Mouse (Mus musculus) left cerebral cortex, adult 8-10 months (tissue): ENCODE measurements around the gene Sf1. TPM values are rescaled to one million over a fixed set of nuclear protein-coding genes. Genes with fewer than 3 reads are reported as not detected.

Experiments used
- DNase-seq, 2 experiments: peaks; one replicate each; pipeline ENCODE4 v3.0.0; 2022; ENCODE audit warnings: low spot score in 2 of 2
- total RNA-seq, 4 experiments: library from RNA; stranded (reverse); gene quantifications; 2 replicates each; pipeline ENCODE4 v1.2.4; 2022

The Sf1 gene
- total RNA-seq, 4 experiments from 2014 or later, result 164 to 203 (median 187) TPM

DNA sequence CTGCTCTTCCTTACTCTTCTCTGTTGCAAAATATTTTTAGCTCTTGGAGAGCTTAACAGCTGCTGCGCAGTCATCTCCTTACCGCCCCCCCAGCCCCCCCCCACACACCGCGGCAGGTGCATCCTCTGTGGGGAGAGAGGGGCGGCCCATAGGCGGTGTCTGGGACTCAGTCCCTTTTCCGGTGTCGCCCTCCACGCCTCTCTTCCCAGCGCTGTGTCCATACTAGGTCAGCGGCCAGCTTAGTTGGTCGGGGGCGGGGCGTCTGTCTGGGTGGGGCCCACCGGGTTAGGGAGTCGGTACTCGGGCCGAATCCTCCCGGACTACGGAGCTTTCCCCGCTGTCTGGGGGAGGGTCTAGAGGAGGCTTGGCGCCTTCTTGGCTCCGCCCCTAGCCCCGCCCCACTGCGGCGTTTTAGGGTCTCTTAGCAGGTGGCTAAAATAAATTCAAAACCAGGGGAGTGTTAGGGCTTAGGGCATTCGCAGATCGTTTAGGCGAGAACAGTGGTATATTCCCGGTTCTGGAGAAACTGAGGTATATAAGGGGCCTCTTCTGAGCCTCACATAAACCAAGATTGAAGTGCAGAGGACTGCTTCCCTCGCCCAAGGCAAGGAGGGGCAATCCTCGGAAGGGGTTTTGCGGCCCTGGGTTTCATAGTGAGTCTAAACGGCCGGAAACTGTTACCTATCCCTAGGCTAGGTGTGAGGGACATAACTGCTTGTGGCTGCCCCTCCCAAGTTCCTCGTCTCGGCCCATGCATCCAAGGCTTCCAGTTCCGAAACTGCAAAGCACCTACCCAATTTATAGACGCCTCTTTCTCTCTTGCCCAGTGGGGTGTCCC lies 35.2 kb downstream of the Sf1 start:
- DNase-seq, result no peak

- no peak for DNase-seq
Observed at GRCm38 (mm10) chr19:6399285-6400095, 36.0 kb downstream of the Sf1 start, which contains the start of gene Rasgrp2. Gene Rasgrp2, plus strand, starts transcription at chr19:6399340.

- no peak for DNase-seq
Observed at GRCm38 (mm10) chr19:6400096-6401086, 36.9 kb downstream of the Sf1 start.

- peak in 1 of 2 experiments; percentile 59 for DNase-seq
Observed at GRCm38 (mm10) chr19:6401131-6401815, 37.8 kb downstream of the Sf1 start.

GRCm38 (mm10) chr19:6401951-6402350 lies 38.5 kb downstream of the Sf1 start:
- no peak for DNase-seq

GRCm38 (mm10) chr19:6403869-6404268 lies 40.4 kb downstream of the Sf1 start:
- DNase-seq, result no peak

DNA sequence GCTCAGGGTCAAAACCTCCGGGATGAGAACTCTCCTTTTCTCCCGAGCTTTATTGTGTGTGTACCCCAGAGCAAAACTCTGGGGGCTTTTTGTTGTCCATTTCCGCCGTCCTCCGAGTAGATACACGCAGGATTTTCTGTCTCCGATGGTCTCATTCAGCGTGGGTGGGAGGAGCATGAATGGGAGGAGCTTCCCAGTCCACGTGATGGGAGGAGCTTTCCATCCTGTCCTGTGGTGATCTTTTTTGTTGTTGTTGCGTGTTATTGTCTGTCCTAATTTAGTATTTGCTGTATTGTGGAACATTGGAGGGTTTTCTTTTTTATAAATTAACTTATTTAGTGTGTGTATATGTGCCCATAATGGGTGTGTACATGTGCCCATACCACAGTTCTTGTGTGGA lies 41.9 kb downstream of the Sf1 start:
- DNase-seq, result no peak

GRCm38 (mm10) chr19:6407109-6407508 lies 43.6 kb downstream of the Sf1 start:
- no peak for DNase-seq

DNA sequence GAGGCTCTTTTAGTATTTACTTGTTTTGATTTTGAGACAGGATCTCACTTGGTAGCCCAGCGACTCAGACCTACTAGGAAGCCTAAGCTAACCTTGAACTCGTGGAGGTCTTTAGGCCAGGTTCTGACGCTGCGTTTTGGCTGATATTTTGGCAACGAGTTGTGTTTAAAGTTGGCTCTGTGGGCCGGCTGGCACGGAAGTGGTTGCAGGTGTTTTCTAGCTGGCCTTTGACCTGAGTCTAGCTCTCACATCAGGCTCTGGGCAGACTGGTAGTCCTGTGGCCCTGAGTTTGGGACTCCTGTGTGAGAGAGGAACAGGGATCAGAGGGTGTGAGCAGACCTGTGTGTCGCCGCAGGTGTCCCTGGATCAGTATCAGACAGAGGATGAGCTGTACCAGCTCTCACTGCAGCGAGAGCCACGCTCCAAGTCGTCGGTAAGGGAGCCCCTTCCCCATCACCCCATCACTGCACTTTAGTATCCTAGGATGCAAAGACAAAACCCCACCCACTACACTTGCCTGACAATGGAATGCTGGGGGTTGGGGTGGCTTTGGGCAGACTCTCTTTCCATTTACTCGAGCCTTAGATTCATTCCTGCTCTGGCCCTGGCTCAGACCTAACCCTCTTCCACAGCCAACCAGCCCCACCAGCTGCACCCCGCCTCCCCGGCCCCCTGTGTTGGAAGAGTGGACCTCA lies 44.5 kb downstream of the Sf1 start:
- DNase-seq, result no peak

DNA sequence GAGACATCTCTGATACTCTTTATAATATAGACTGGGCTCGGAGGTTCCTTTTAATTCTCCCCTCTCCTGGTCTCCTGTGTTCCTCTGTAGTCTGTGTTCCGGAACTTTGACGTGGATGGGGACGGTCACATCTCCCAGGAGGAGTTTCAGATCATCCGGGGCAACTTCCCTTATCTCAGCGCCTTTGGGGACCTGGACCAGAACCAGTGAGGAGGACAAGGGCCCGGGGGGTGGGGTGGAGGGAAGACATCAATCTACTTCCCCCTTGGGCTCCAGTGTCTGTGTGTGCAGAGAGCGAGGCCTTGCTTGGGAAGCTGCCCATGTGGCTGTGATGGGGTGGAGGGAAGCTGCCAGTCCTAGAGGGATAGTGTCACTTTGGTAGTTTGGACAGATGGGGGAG lies 45.3 kb downstream of the Sf1 start:
- no peak for DNase-seq

DNA sequence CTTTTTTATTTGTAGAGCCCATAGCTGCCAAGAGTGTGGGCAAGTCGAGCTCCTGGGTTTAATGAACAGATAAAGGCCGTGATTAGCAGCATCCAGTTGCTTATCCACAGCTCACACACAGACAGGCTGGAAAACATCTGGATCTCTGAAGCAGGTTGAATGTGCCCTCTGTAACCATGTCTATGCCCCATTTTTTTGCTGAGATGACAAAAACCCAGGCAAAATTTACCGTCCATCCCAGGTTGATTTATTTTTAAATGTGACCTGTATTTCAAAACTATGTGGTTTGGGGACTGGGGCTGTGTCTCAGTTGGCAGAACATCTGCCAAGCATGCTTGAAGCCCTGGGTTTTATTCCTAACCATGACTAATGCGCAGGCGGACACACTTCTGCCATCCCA lies 45.7 kb downstream of the Sf1 start:
- no peak for DNase-seq

DNA sequence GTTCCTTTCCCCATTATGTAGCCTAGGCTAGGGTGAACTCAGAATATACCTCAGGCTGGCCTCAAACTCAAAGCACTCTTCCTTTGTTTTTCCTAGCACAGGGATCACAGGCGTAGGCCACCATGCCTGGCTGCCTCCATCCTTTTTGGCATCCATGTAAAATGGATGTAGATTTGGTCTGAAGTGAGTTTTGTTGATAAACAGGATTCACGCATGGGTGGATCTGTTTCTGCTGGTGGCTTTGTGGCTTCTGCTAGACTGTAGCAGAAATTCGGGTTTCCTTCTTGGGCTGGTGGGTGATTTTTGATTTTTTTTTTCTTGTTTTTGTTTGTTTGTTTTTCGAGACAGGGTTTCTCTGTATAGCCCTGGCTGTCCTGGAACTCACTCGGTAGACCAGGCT lies 46.4 kb downstream of the Sf1 start:
- no peak for DNase-seq

GRCm38 (mm10) chr19:6412798-6413197 lies 49.3 kb downstream of the Sf1 start:
- DNase-seq, result no peak

DNA sequence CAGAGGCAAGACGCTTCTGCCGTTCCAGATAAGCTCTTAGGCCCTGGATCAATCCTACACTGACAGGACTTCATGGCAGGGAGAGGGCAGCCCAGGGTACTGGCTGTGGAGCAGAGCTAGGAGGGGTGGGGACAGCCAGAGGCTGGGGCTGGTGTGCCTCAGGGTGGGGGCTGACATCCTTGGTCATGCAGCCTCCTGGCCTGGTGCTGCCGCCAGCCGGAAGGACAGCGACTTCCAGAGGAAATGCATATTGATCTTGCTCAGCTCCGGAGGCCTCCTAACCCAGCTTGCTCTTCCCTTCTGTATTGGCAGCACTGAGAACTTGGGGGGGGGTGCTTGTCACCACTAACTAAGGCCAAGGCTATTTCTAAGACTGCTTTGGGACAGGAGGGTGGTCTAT lies 52.0 kb downstream of the Sf1 start:
- no peak for DNase-seq

- no peak for DNase-seq
Observed at GRCm38 (mm10) chr19:6416124-6416770, 52.8 kb downstream of the Sf1 start.

DNA sequence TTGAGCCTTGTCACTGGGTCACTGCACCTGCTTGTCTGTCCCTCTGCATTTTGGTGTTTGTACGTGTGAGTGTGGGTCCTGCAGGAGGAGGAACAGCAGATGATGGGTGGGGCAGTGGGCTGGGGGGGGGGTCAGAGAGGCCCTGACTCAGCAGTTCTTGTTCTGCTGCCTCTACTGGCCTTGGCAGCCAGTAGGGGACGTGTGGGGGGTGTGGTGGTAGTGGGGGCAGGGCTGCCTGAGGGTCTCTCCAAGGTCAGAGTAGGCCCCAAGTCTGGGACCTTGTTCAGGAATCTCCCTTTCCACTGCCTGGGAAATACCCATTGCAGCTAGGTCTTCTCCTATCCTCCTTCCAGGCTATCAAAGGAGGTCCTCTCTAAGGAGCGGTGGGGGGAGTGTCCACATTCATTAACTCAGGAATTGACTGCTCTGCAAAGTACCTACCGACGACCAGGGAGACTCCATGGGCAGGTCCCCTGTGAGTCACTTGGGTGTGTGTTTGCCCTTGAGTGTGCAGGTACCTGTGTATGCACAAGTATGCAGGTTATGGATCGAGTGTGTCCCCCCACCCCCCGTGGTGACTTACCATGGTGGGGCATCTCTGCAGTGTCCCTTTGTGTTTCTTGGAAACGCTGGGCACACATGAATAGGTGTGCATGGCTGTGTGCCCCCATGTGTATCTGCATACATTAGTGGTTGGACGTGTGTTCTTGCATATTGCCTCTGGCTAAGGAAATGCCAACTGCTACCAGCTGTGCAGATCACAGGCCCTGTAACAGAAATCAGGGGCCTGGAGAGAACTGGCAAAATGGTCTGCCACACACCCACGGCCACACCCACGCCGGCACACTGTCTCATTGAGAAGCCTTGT lies 53.6 kb downstream of the Sf1 start:
- DNase-seq, result no peak

DNA sequence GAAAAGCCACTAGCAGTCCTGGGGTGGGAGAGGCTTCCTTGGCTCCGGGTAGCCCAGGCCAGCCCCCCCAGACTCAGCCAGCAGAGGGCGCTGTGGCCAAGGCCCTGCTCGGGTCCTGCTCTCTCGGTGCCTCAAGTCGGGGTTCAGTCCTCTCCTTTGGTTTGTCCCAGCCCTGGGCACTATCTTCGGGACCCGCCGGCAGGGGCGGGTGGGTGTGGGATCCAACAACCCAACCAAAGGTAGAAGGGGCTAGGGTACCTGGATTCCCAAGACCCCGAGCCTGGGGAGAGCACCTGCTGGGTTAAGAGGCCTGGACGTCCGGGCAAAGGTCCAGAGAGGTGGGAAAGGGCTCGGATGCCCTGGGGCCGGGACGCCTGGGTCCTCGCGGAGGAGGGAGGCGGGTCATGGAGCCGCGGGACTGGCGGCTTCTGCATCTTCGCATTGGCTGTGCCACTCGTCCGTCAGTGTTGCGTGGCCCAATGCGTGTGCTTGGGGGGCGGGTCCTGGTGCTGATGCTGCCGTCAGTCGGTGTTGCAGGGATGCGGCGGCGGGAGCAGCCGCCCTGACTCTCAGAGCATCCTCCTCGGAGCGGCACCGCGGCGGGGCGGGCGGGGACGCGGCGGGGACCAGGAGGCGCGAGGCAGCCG lies 54.9 kb downstream of the Sf1 start, which contains the start of gene Nrxn2:
Nrxn2 (plus strand) TSS at position 499 of the 647 bp plus-strand sequence.
- DNase-seq, result peak; percentile 86 to 94
